Mouse (Mus musculus): Measurements from ENCODE around the gene Ehd1. TPM values are rescaled to one million over a fixed set of nuclear protein-coding genes. Genes with fewer than 3 reads are reported as not detected.
A peak's percentile ranks its signal among the peaks of the same experiment; 100 is the strongest.

Ehd1 gene
- polyA plus RNA-seq, 1 experiment from 2014 or later: 44.9 TPM

DNA sequence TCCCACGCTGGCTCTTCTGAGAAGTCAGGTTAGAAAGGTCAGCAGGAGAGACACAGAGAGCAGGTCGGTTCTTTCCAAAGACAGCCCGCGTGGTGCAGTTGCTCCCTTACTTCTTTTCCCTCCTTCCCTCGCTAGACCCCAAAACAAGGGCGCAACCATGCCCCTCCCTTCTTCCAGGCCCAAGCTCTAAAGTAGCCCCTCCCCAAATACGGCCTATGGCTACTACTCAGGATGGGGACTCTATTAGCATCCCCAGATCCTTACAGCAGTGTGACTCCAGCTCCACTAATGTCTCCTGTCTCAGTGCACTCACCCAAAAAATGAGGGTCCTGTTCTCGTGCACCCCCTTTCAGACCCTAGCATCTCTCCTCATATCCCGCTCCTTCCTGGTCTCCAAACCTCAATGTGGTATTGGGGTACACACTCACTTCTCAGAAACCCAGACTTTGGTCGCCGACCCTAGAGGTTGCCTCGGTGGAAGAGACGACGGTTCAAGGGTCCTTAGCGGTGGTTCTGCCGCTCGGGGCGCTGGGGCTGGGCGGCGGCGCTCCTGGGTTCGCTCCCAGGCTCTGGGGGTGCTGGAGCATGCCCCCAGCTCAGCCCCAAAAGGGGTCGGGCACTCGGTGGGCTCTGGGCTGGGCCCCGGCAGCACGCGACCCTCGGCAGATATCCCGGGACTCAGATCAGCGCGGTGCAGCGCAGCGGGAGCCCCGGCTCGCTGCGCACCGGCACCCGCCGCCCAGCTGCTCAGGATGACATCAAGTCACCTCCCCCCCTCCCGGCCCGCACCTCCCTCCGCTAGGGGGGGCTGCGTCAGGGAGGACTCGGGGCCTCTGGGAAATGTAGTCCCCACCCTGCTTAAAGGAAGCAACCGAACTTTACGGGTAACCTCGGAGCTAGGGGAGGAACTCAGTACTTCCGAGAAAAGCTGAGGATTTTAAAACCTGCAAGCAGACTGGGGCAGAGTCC lies 41.2 kb upstream of the Ehd1 start, which contains the start of gene Ppp2r5b:
Ppp2r5b (minus strand) TSS at position 789 of the 969 bp plus-strand sequence.
- peak within 1 kb of the TSS; percentile 73 for H3K4me3 ChIP-seq (ENCODE audit: low read depth, low read length)
- H3K4me1 ChIP-seq (ENCODE audit: control insufficient read depth, insufficient read depth, low read length): peaks cover 13% of the 10 kb centered on the region
- peaks cover 16% of the 10 kb centered on the region for H3K36me3 ChIP-seq (ENCODE audit: control insufficient read depth, insufficient read depth, low read length)
- H3K9me3 ChIP-seq (ENCODE audit: control insufficient read depth, low read depth, low read length): no peaks in the 10 kb centered on the region
- peak within 1 kb of the TSS; percentile 68 for H3K9ac ChIP-seq (replicated peaks; ENCODE audit: low read depth, low read length)
- no peaks in the 10 kb centered on the region for H3K27me3 ChIP-seq (ENCODE audit: control insufficient read depth, insufficient read depth, low read length)
- H3K4me2 ChIP-seq (replicated peaks; ENCODE audit: low read depth, low read length): peak within 1 kb of the TSS; percentile 83
- H3K27ac ChIP-seq (ENCODE audit: low read length): peak within 1 kb of the TSS; percentile 95
- peak; percentile 91 for ATAC-seq (ENCODE audit: insufficient number of reproducible peaks, insufficient read depth, low FRiP score, low read depth)
- WGBS: 3% methylated on average over 48 of the region's 48 CpGs

DNA sequence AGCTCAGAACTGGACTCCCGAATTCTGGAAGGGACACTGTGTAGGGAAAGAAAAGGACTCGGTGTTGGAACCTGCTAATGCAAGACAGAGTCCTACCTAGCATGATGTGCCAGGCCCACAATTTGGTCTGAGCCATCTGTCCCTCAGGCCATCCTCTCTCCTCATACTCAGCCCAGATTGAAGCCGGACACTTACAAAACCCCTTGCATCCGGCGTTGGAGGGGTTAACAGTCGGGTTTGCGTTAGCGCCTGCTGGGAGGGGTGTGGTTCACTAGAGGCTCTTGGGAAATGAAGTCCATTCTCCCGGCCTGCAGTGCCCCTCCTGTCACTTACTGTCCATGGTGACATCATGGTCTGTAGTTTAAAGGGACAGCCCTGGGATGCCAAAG lies 40.5 kb upstream of the Ehd1 start:
- H3K27me3 ChIP-seq (ENCODE audit: control insufficient read depth, insufficient read depth, low read length): no peaks in the 10 kb centered on the region
- no peaks in the 10 kb centered on the region for H3K9me3 ChIP-seq (ENCODE audit: control insufficient read depth, low read depth, low read length)
- peak overlapping the region; percentile 83 for H3K4me2 ChIP-seq (replicated peaks; ENCODE audit: low read depth, low read length)
- H3K36me3 ChIP-seq (ENCODE audit: control insufficient read depth, insufficient read depth, low read length): peaks cover 11% of the 10 kb centered on the region
- peak; percentile 87 for ATAC-seq (ENCODE audit: insufficient number of reproducible peaks, insufficient read depth, low FRiP score, low read depth)
- peak overlapping the region; percentile 73 for H3K4me3 ChIP-seq (ENCODE audit: low read depth, low read length)
- peak overlapping the region; percentile 95 for H3K27ac ChIP-seq (ENCODE audit: low read length)
- H3K9ac ChIP-seq (replicated peaks; ENCODE audit: low read depth, low read length): peak overlapping the region; percentile 68
- H3K4me1 ChIP-seq (ENCODE audit: control insufficient read depth, insufficient read depth, low read length): peaks cover 13% of the 10 kb centered on the region
- WGBS: under 1% methylated on average over 9 of the region's 9 CpGs

DNA sequence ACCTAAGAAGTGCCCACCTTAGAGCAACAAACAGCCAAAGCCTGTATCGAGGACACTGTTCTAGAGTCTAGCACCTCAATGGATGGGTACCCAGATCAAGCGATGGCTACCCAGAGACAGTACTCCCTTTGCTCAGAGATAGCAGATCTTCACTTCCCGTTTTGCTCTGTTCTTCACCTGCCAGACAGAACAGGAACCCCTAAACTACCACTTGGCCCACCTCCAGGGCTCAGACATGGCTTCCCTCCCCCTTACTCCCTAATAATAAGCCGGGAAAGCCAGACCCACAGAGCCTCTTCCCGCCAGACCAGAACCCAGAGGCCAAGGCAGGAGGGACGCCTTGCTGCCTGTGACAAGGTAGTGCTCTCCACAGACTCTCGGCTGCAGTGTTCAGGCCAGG lies 39.7 kb upstream of the Ehd1 start:
- ATAC-seq (ENCODE audit: insufficient number of reproducible peaks, insufficient read depth, low FRiP score, low read depth): no peak
- WGBS: 72% methylated on average over 7 of the region's 7 CpGs
- Histone ChIP-seq H3K27me3 (ENCODE audit: control insufficient read depth, insufficient read depth, low read length) (no peaks in the 10 kb centered on the region), H3K4me3 (ENCODE audit: low read depth, low read length) (no peak overlapping the region), H3K4me1 (ENCODE audit: control insufficient read depth, insufficient read depth, low read length) (peaks cover 13% of the 10 kb centered on the region), H3K27ac (ENCODE audit: low read length) (no peak overlapping the region), H3K9ac (replicated peaks; ENCODE audit: low read depth, low read length) (no peak overlapping the region), H3K9me3 (ENCODE audit: control insufficient read depth, low read depth, low read length) (no peaks in the 10 kb centered on the region), H3K4me2 (replicated peaks; ENCODE audit: low read depth, low read length) (no peak overlapping the region), H3K36me3 (ENCODE audit: control insufficient read depth, insufficient read depth, low read length) (peaks cover 4% of the 10 kb centered on the region)

DNA sequence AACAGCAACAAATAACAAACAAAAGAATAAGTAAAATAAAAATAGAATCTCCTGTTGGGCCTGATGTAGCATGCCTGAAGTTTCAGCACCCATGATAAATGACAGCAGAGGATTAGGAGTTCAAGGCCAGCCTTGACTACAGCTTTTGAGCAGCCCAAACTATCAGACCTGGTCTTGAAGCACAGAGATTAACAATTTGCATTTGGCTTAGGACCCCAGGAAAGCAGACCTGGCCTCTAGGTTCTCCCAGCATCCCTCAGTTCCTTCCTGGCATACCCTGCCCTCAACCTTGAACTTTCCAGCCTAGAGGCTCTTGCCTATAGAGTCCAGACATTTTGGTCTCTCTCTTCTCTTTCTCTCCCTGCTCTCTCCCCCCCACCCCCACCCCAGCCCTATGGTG lies 37.8 kb upstream of the Ehd1 start:
- ATAC-seq (ENCODE audit: insufficient number of reproducible peaks, insufficient read depth, low FRiP score, low read depth): no peak
- no peaks in the 10 kb centered on the region for H3K27me3 ChIP-seq (ENCODE audit: control insufficient read depth, insufficient read depth, low read length)
- H3K4me3 ChIP-seq (ENCODE audit: low read depth, low read length): no peak overlapping the region
- H3K9ac ChIP-seq (replicated peaks; ENCODE audit: low read depth, low read length): no peak overlapping the region
- no peaks in the 10 kb centered on the region for H3K9me3 ChIP-seq (ENCODE audit: control insufficient read depth, low read depth, low read length)
- no peak overlapping the region for H3K4me2 ChIP-seq (replicated peaks; ENCODE audit: low read depth, low read length)
- H3K36me3 ChIP-seq (ENCODE audit: control insufficient read depth, insufficient read depth, low read length): no peaks in the 10 kb centered on the region
- H3K27ac ChIP-seq (ENCODE audit: low read length): no peak overlapping the region
- H3K4me1 ChIP-seq (ENCODE audit: control insufficient read depth, insufficient read depth, low read length): peaks cover 23% of the 10 kb centered on the region

DNA sequence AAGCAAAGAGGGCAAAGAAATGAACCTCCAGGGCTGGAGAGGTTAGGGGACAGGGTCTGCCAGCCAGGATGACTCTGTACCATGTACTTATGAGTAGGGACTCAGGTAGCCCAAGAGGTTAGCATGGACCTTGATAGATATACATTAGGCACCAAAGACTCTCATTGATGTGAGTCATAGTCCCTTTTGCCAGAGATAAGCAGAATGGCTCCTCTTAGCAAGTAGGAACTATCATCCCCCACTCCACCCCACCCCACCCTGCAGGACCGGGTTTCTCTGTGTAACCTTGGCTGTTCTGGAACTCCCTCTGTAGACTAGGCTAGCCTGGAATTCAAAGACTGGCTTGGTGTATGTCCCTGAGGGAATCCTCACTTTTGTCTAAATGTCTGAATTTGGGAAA lies 36.4 kb upstream of the Ehd1 start:
- Histone ChIP-seq H3K9me3 (ENCODE audit: control insufficient read depth, low read depth, low read length) (no peaks in the 10 kb centered on the region), H3K9ac (replicated peaks; ENCODE audit: low read depth, low read length) (no peak overlapping the region), H3K4me3 (ENCODE audit: low read depth, low read length) (no peak overlapping the region), H3K36me3 (ENCODE audit: control insufficient read depth, insufficient read depth, low read length) (no peaks in the 10 kb centered on the region), H3K27ac (ENCODE audit: low read length) (no peak overlapping the region), H3K4me2 (replicated peaks; ENCODE audit: low read depth, low read length) (no peak overlapping the region), H3K4me1 (ENCODE audit: control insufficient read depth, insufficient read depth, low read length) (peaks cover 15% of the 10 kb centered on the region), H3K27me3 (ENCODE audit: control insufficient read depth, insufficient read depth, low read length) (no peaks in the 10 kb centered on the region)
- 43% methylated on average over 1 of the region's 1 CpGs for WGBS
- no peak for ATAC-seq (ENCODE audit: insufficient number of reproducible peaks, insufficient read depth, low FRiP score, low read depth)

DNA sequence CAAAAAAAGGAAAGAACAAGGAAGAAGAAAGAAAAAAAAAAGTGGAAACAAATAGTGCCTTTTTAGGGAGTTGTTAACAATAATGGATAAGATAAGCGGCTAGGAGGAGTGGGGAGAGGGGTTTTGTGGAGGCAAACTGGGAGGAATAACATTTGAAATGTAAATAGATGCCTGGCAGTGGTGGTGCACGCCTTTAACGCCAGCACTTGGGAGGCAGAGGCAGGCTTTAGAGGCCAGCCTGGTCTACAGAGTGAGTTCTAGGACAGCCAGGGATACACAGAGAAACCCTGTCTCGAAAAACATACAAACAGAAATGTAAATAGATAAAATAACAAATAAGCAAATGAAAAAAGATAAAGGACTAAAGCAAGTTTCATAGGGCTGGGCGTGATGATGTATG lies 35.8 kb upstream of the Ehd1 start:
- no peaks in the 10 kb centered on the region for H3K27me3 ChIP-seq (ENCODE audit: control insufficient read depth, insufficient read depth, low read length)
- no peak overlapping the region for H3K9ac ChIP-seq (replicated peaks; ENCODE audit: low read depth, low read length)
- no peaks in the 10 kb centered on the region for H3K9me3 ChIP-seq (ENCODE audit: control insufficient read depth, low read depth, low read length)
- 0 out of 2 replicates have a peak overlapping the region, but pooled peaks have one; percentile 93 for H3K4me3 ChIP-seq (ENCODE audit: low read depth, low read length)
- H3K4me2 ChIP-seq (replicated peaks; ENCODE audit: low read depth, low read length): peak overlapping the region; percentile 18
- ATAC-seq (ENCODE audit: insufficient number of reproducible peaks, insufficient read depth, low FRiP score, low read depth): no peak
- H3K27ac ChIP-seq (ENCODE audit: low read length): peak overlapping the region; percentile 27; the same call in 1 of the 2 replicates
- H3K4me1 ChIP-seq (ENCODE audit: control insufficient read depth, insufficient read depth, low read length): peaks cover 14% of the 10 kb centered on the region
- 25% methylated on average over 5 of the region's 5 CpGs for WGBS
- H3K36me3 ChIP-seq (ENCODE audit: control insufficient read depth, insufficient read depth, low read length): peaks cover 3% of the 10 kb centered on the region; the same call in 1 of the 2 replicates

DNA sequence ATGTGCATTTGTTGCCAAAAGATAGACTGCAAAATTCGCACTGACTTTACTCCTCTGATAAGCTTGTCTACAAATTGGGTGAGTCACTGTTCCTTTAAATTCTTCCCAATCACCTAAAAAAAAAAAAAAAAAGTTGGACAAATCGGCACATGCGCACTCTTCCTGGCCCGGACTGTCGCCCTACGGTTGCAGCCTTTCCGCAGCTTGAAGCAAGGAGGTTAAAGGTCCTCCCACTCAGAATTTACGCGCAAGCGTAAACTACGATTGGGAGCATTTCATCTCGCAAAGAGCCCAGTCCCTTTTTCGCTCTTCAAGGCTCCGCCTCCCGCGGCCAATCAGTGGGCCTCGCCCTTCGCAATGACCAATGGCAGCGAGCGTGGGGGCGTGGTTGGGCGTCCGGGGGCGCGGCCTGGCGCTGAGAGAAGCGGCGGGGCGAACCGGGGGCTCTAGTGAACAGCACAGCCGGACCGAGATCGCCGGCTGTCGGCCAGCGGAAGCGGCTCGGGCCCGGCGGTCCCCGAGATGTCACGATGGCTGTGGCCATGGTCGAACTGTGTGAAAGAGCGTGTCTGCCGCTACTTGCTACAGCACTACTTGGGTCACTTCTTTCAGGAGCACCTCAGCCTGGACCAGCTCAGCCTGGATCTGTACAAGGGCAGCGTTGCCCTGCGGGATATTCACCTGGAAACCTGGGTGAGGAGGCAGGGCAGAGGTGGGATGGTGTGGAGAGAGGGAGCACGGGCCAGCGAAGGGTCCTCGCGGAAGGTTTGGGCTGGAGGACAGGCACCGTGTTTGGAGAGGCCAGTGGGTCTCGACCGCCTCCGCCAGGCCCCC lies 35.0 kb upstream of the Ehd1 start, which contains the start of gene Atg2a:
Atg2a (plus strand) TSS at position 395 of the 834 bp plus-strand sequence.
- Histone ChIP-seq H3K36me3 (ENCODE audit: control insufficient read depth, insufficient read depth, low read length) (peaks cover 8% of the 10 kb centered on the region), H3K27me3 (ENCODE audit: control insufficient read depth, insufficient read depth, low read length) (no peaks in the 10 kb centered on the region), H3K4me2 (replicated peaks; ENCODE audit: low read depth, low read length) (peak within 1 kb of the TSS; percentile 91), H3K9me3 (ENCODE audit: control insufficient read depth, low read depth, low read length) (no peaks in the 10 kb centered on the region), H3K27ac (ENCODE audit: low read length) (peak within 1 kb of the TSS; percentile 52; the same call in 1 of the 2 replicates), H3K4me1 (ENCODE audit: control insufficient read depth, insufficient read depth, low read length) (peaks cover 14% of the 10 kb centered on the region), H3K4me3 (ENCODE audit: low read depth, low read length) (peak within 1 kb of the TSS; percentile 93), H3K9ac (replicated peaks; ENCODE audit: low read depth, low read length) (peak within 1 kb of the TSS; percentile 85)
- ATAC-seq (ENCODE audit: insufficient number of reproducible peaks, insufficient read depth, low FRiP score, low read depth): peak; percentile 90
- WGBS: under 1% methylated on average over 55 of the region's 55 CpGs

DNA sequence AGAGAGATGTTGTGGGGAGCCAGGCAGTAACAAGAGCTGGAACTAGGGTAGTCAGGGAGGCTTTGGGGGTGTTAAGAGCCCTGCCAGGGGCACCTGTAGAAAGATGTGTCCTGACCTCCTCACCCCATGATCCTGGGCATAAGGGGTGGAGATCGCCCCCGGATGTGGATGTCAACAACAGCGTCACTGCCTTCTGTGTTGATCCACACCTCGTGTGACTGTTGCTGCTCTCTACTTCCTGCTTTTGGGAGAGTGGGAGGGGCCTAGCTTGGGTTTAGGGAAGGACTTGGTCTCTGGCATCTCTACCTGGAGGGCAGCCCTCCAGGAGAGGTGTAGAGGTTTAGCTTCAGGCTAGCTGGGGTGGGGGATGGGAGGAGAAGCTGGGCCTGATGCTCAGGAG lies 34.2 kb upstream of the Ehd1 start:
- 0% methylated on average over 4 of the region's 4 CpGs for WGBS
- ATAC-seq (ENCODE audit: insufficient number of reproducible peaks, insufficient read depth, low FRiP score, low read depth): no peak

More for the DNA sequence above, 34.2 kb upstream of the Ehd1 start:
- Histone ChIP-seq H3K27ac (ENCODE audit: low read length) (peak overlapping the region; percentile 52; the same call in 1 of the 2 replicates), H3K27me3 (ENCODE audit: control insufficient read depth, insufficient read depth, low read length) (no peaks in the 10 kb centered on the region), H3K4me1 (ENCODE audit: control insufficient read depth, insufficient read depth, low read length) (peaks cover 14% of the 10 kb centered on the region), H3K9ac (replicated peaks; ENCODE audit: low read depth, low read length) (peak overlapping the region; percentile 85), H3K4me2 (replicated peaks; ENCODE audit: low read depth, low read length) (peak overlapping the region; percentile 91), H3K36me3 (ENCODE audit: control insufficient read depth, insufficient read depth, low read length) (peaks cover 15% of the 10 kb centered on the region), H3K9me3 (ENCODE audit: control insufficient read depth, low read depth, low read length) (no peaks in the 10 kb centered on the region), H3K4me3 (ENCODE audit: low read depth, low read length) (peak overlapping the region; percentile 93)
